Mouse (Mus musculus) bone marrow, adult 2 months (tissue): Measurements from ENCODE around the gene Prkcb.

Experiments used
- CTCF ChIP-seq: fragments of 200-500 bp; IDR thresholded peaks from 2 replicates; pipeline ENCODE4 v1.5.1; 2011; ENCODE audit warnings: low read length, control low read depth; ENCODE audit not compliant: control insufficient read depth, insufficient read depth
- POLR2A ChIP-seq: fragments of 200-500 bp; IDR thresholded peaks from 2 replicates; pipeline ENCODE4 v1.6.1; 2011; ENCODE audit warnings: low read depth, mild to moderate bottlenecking, control low read depth, low read length, borderline replicate concordance; ENCODE audit not compliant: control insufficient read depth

GRCm38 (mm10) chr7:122391382-122391781 lies 102.8 kb downstream of the Prkcb start:
- TF ChIP-seq POLR2A (no peak), CTCF (no peak)
